Mouse (Mus musculus): Measurements from ENCODE around the gene Adk.

DNA sequence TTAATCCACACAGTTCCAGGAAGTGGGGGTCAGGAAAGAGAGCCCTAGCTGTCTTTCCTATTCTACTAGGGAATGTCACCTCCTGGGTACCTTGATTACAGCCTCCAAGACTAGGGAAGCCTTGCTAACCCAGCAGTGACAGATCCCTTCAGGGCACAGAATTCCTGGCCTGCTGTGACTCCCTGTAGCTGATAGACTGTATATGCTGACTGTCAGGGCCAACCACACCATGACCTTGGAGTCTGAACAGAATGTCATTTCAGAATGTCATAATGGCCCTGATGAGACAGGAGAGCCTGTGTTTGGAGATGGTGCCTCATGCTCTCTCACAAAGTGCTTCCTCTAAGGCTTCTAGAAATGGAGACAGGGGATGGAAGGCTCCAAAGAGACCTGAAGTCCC is 404.2 kb downstream of the Adk start:
- TF ChIP-seq CTCF (conservative IDR thresholded peaks at IDR 0.05 in 1 of 2, IDR thresholded peaks at IDR 0.05 in 1 of 2; ENCODE audit: low read depth in 2 of 2, low read length in 2 of 2) (no peak), MAX (IDR thresholded peaks at IDR 0.05; ENCODE audit: low read length) (no peak), EP300 (IDR thresholded peaks at IDR 0.05; ENCODE audit: low read length) (no peak), TCF12 (IDR thresholded peaks at IDR 0.05; ENCODE audit: low read depth, low read length) (no peak), USF1 (IDR thresholded peaks at IDR 0.05; ENCODE audit: low read depth, low read length) (no peak), POLR2A (IDR thresholded peaks at IDR 0.05; ENCODE audit: low read depth, low read length) (no peak), MEF2A (IDR thresholded peaks at IDR 0.05; ENCODE audit: borderline replicate concordance, low read depth, low read length) (no peak), NRF1 (IDR thresholded peaks at IDR 0.05; ENCODE audit: low read depth, low read length) (no peak)

Measured in CH12.LX (cell line).